Mouse (Mus musculus) gastrocnemius, postnatal 4 days (tissue): ENCODE measurements around the gene Iqcc. TPM values are rescaled to one million over a fixed set of nuclear protein-coding genes. Genes with fewer than 3 reads are reported as not detected.

Experiments used
- DNase-seq, 2 experiments: peaks; one replicate each; pipeline ENCODE4 v3.0.0; 2021 to 2022; ENCODE audit warnings: low spot score in 2 of 2, mixed read lengths in 2 of 2
- total RNA-seq, 2 experiments: library from RNA; stranded (reverse); gene quantifications; 2 replicates each; pipeline ENCODE4 v1.2.3; 2021

The Iqcc gene
- total RNA-seq, 2 experiments from 2014 or later: 13.2 to 13.6 TPM

GRCm38 (mm10) chr4:129584370-129584769 lies 34.5 kb downstream of the Iqcc start:
- no peak for DNase-seq

- no peak for DNase-seq
Measured at GRCm38 (mm10) chr4:129582251-129582650, 36.6 kb downstream of the Iqcc start.

- no peak for DNase-seq
Measured at GRCm38 (mm10) chr4:129580347-129580746, 38.6 kb downstream of the Iqcc start.

- no peak for DNase-seq
Measured at GRCm38 (mm10) chr4:129578466-129578865, 40.4 kb downstream of the Iqcc start, which contains the start of gene Fam167b. Gene Fam167b (minus strand): TSS chr4:129578549.

- DNase-seq: no peak
Measured at GRCm38 (mm10) chr4:129577688-129578087, 41.2 kb downstream of the Iqcc start.

GRCm38 (mm10) chr4:129576863-129577491 lies 41.9 kb downstream of the Iqcc start:
- peak in 1 of 2 experiments; percentile 69 for DNase-seq

- DNase-seq: no peak
Measured at GRCm38 (mm10) chr4:129575171-129575844, 43.6 kb downstream of the Iqcc start.

GRCm38 (mm10) chr4:129573430-129573829 lies 45.5 kb downstream of the Iqcc start, which contains the start of gene Lck:
Gene Lck (minus strand): TSS chr4:129573641.
- DNase-seq: no peak

- no peak for DNase-seq
Measured at GRCm38 (mm10) chr4:129573093-129573370, 45.9 kb downstream of the Iqcc start.

GRCm38 (mm10) chr4:129572236-129573092 lies 46.4 kb downstream of the Iqcc start:
- no peak for DNase-seq

GRCm38 (mm10) chr4:129571551-129572084 lies 47.3 kb downstream of the Iqcc start:
- DNase-seq: no peak

- DNase-seq: no peak
Measured at GRCm38 (mm10) chr4:129570028-129570427, 48.9 kb downstream of the Iqcc start.

GRCm38 (mm10) chr4:129568366-129568765 lies 50.5 kb downstream of the Iqcc start:
- DNase-seq: no peak

GRCm38 (mm10) chr4:129565139-129565538 lies 53.8 kb downstream of the Iqcc start:
- DNase-seq: no peak

Other genes with a start within 250 kb of the Iqcc start
- 1 to 10 TPM; 6.7 to 7.5 TPM for gene Zbtb8a, start 241.0 kb downstream of the Iqcc start, total RNA-seq
- not detected for gene Zbtb8b, start 178.2 kb downstream of the Iqcc start, total RNA-seq
- 10 to 100 TPM; 32.2 to 35.2 TPM for gene Bsdc1, start 157.5 kb downstream of the Iqcc start, total RNA-seq
- gene Tssk3, start 128.1 kb downstream of the Iqcc start, total RNA-seq: not detected
- gene Fam229a, start 127.9 kb downstream of the Iqcc start, total RNA-seq: not detected
- 10 to 100 TPM; 63.2 to 63.9 TPM for gene Marcksl1, start 105.5 kb downstream of the Iqcc start, total RNA-seq
- gene Hdac1, start 76.4 kb downstream of the Iqcc start, total RNA-seq: 10 to 100 TPM; 39.5 to 42.1 TPM
- 1 to 10 TPM in 1 of 2 experiments, under 1 TPM in 1; 0.34 to 2.0 TPM for gene Lck, start 45.5 kb downstream of the Iqcc start, total RNA-seq
- gene Fam167b, start 40.5 kb downstream of the Iqcc start, total RNA-seq: 1 to 10 TPM; 1.2 to 1.3 TPM
- gene Eif3i, start 18.5 kb downstream of the Iqcc start, total RNA-seq: 100 to 1,000 TPM; 167 to 176 TPM
- gene Tmem234, start 18.4 kb downstream of the Iqcc start, total RNA-seq: 10 to 100 TPM; 65.2 to 68.4 TPM
- gene Dcdc2b, start 4.8 kb downstream of the Iqcc start, total RNA-seq: 1 to 10 TPM; 1.6 to 2.7 TPM
- gene Ccdc28b, start 4.8 kb upstream of the Iqcc start, total RNA-seq: 10 to 100 TPM; 44.7 to 51.2 TPM
- 10 to 100 TPM; 53.7 to 56.0 TPM for gene Txlna, start 22.0 kb upstream of the Iqcc start, total RNA-seq
- 10 to 100 TPM; 54.4 to 63.4 TPM for gene Kpna6, start 53.7 kb upstream of the Iqcc start, total RNA-seq
- 1 to 10 TPM; 7.3 to 7.8 TPM for gene Tmem39b, start 77.7 kb upstream of the Iqcc start, total RNA-seq
- gene Khdrbs1, start 123.2 kb upstream of the Iqcc start, total RNA-seq: 10 to 100 TPM; 75.8 to 77.4 TPM
- gene Ptp4a2, start 192.1 kb upstream of the Iqcc start, total RNA-seq: 100 to 1,000 TPM; 406 to 430 TPM